Mouse (Mus musculus) thymus, postnatal 36 days (tissue): ENCODE measurements at regions not wholly inside any gene's neighbourhood (a gene's known extent, or its start where the extent isn't known, plus 50 kb on each side); places are given as distances from the start of the nearest gene placed in this dataset.
A peak's percentile ranks its signal among the peaks of the same experiment; 100 is the strongest.

Experiments used
- DNase-seq, 2 experiments: peaks; one replicate each; pipeline ENCODE4 v3.0.0; 2022; ENCODE audit warnings: mixed read lengths in 2 of 2

GRCm38 (mm10) chr12:77135067-77135466 lies 102.9 kb upstream of the Fut8 start:
- DNase-seq = no peak

- no peak for DNase-seq
Measured at GRCm38 (mm10) chr12:77134306-77135010, 103.5 kb upstream of the Fut8 start.

GRCm38 (mm10) chr12:77133465-77134305 lies 104.2 kb upstream of the Fut8 start:
- DNase-seq = no peak

GRCm38 (mm10) chr12:77131328-77131727 lies 106.6 kb upstream of the Fut8 start:
- no peak for DNase-seq

GRCm38 (mm10) chr12:77130526-77130925 lies 107.4 kb upstream of the Fut8 start:
- peak in 1 of 2 experiments; percentile 35 for DNase-seq

- DNase-seq = no peak
Measured at GRCm38 (mm10) chr12:77124267-77124666, 113.7 kb upstream of the Fut8 start.

- no peak for DNase-seq
Measured at GRCm38 (mm10) chr12:77113516-77113915, 124.4 kb upstream of the Fut8 start.

- no peak for DNase-seq
Measured at GRCm38 (mm10) chr12:77112133-77112532, 125.8 kb upstream of the Fut8 start.

GRCm38 (mm10) chr12:77107251-77107650 lies 130.7 kb upstream of the Fut8 start:
- no peak for DNase-seq

- no peak for DNase-seq
Measured at GRCm38 (mm10) chr12:77105887-77106600, 131.9 kb upstream of the Fut8 start.

- no peak for DNase-seq
Measured at GRCm38 (mm10) chr12:77100482-77100881, 137.4 kb upstream of the Fut8 start.

- no peak for DNase-seq
Measured at GRCm38 (mm10) chr12:77099521-77099920, 137.5 kb upstream of the Max start.

- no peak for DNase-seq
Measured at GRCm38 (mm10) chr12:77098821-77099220, 136.8 kb upstream of the Max start.

- no peak for DNase-seq
Measured at GRCm38 (mm10) chr12:77097831-77098230, 135.8 kb upstream of the Max start.

GRCm38 (mm10) chr12:77096461-77096860 lies 134.5 kb upstream of the Max start:
- no peak for DNase-seq

GRCm38 (mm10) chr12:77094999-77095915 lies 133.3 kb upstream of the Max start:
- no peak for DNase-seq

- no peak for DNase-seq
Measured at GRCm38 (mm10) chr12:77094168-77094567, 132.2 kb upstream of the Max start.

- no peak for DNase-seq
Measured at GRCm38 (mm10) chr12:77092741-77093140, 130.7 kb upstream of the Max start.

GRCm38 (mm10) chr12:77092143-77092542 lies 130.1 kb upstream of the Max start:
- no peak for DNase-seq

- no peak for DNase-seq
Measured at GRCm38 (mm10) chr12:77091700-77092099, 129.7 kb upstream of the Max start.

- no peak for DNase-seq
Measured at GRCm38 (mm10) chr12:77090525-77090924, 128.5 kb upstream of the Max start.

GRCm38 (mm10) chr12:77089624-77090278 lies 127.8 kb upstream of the Max start:
- DNase-seq = no peak
